ENCODE assay signal across 14 mouse cellular contexts in the genomic region with DNA sequence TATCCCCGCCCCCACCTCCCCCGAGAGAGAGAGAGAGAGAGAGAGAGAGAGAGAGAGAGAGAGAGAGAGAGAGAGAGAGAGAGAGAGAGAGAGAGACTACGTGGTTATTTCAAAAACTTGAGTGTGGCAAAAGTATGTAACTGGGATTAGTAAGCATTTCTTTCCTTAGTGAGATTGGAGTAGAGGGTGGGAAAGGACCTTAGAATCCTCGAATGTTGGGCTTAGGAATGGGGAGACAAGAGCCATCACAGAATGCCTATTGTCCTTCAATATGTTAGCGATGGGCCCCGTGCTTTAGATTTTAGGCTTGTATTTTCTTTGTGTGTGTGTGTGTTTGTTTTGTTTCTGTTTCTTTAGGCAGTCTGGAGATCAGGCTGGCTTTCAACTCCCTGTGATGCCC. TPM values are rescaled to one million over a fixed set of nuclear protein-coding genes. Genes with fewer than 3 reads are reported as not detected.
DNase-seq lines count a peak whose midpoint lies in the region; ATAC-seq lines count a peak whose summit lies in the region.
"Had no signal": no experiment of that assay in that cellular context is flagged by ENCODE, and none has a peak within 500 bp of the region (broad histone marks: within the 10 kb centered on the region; RNA-seq: fewer than 3 reads in every experiment).

No protein-coding gene starts in this region.

- DNase-seq in heart, embryonic 10.5 days (ENCODE audit: low spot score) = no peak
- no peak for DNase-seq in heart, adult 18-20 months
- no peak for DNase-seq in limb, embryonic 10.5 days (ENCODE audit: low spot score)
- DNase-seq in left cerebral cortex, postnatal 14 days (ENCODE audit: low spot score in 2 of 2) = no peak
- DNase-seq in adrenal gland, postnatal 14 days = no peak
- DNase-seq: cerebellum, adult 9-10 months had no signal

- H3K4me3 ChIP-seq in heart, embryonic 10.5 days = peak overlapping the region; percentile 49; the same call in 1 of the 2 replicates
- H3K4me3 ChIP-seq in limb, embryonic 12.5 days (replicated peaks) = no peak overlapping the region
- H3K4me3 ChIP-seq in limb, embryonic 10.5 days = no peak overlapping the region
- 0 out of 2 replicates have a peak overlapping the region, but pooled peaks have one; percentile 31 for H3K4me3 ChIP-seq in embryonic facial prominence, embryonic 13.5 days
- H3K4me3 ChIP-seq in limb, embryonic 13.5 days = no peak overlapping the region
- H3K4me3 ChIP-seq: erythroblast, embryonic 14.5 days had no signal

- H3K27me3 ChIP-seq in heart, embryonic 10.5 days (ENCODE audit: insufficient read depth, poor library complexity, severe bottlenecking) = peaks cover 27% of the 10 kb centered on the region
- H3K27me3 ChIP-seq in limb, embryonic 12.5 days = peaks cover 32% of the 10 kb centered on the region
- peaks cover 27% of the 10 kb centered on the region for H3K27me3 ChIP-seq in limb, embryonic 10.5 days (ENCODE audit: low read depth, poor library complexity, severe bottlenecking)
- peaks cover 19% of the 10 kb centered on the region for H3K27me3 ChIP-seq in embryonic facial prominence, embryonic 13.5 days
- H3K27me3 ChIP-seq in limb, embryonic 13.5 days = peaks cover 26% of the 10 kb centered on the region

- no peak overlapping the region for H3K9ac ChIP-seq in limb, embryonic 12.5 days (replicated peaks)
- H3K9ac ChIP-seq in embryonic facial prominence, embryonic 13.5 days = no peak overlapping the region
- no peak overlapping the region for H3K9ac ChIP-seq in limb, embryonic 13.5 days

- intact Hi-C loops in left cerebral cortex, postnatal 14 days (cut with DNase I) = no loop called here

- H3K4me2 ChIP-seq in limb, embryonic 12.5 days = peak overlapping the region; percentile 52
- peak overlapping the region; percentile 57 for H3K4me2 ChIP-seq in embryonic facial prominence, embryonic 13.5 days
- H3K4me2 ChIP-seq in limb, embryonic 13.5 days (replicated peaks) = peak overlapping the region; percentile 62

- peaks cover 14% of the 10 kb centered on the region; the same call in 1 of the 2 replicates for H3K4me1 ChIP-seq in heart, embryonic 10.5 days
- 0 out of 2 replicates have a peak, but pooled peaks cover 5% of the 10 kb centered on the region for H3K4me1 ChIP-seq in limb, embryonic 12.5 days (replicated peaks)
- peaks cover 7% of the 10 kb centered on the region for H3K4me1 ChIP-seq in limb, embryonic 10.5 days
- peaks cover 12% of the 10 kb centered on the region; the same call in 1 of the 2 replicates for H3K4me1 ChIP-seq in embryonic facial prominence, embryonic 13.5 days
- 0 out of 2 replicates have a peak, but pooled peaks cover 13% of the 10 kb centered on the region for H3K4me1 ChIP-seq in limb, embryonic 13.5 days

- ATAC-seq in limb, embryonic 12.5 days (ENCODE audit: insufficient number of reproducible peaks, insufficient read depth, low FRiP score, low TSS enrichment, low read depth) = no peak
- ATAC-seq in embryonic facial prominence, embryonic 13.5 days (ENCODE audit: insufficient number of reproducible peaks, insufficient read depth, low FRiP score, low TSS enrichment, low read depth) = no peak
- ATAC-seq in limb, embryonic 13.5 days (ENCODE audit: low FRiP score, low read depth) = no peak

- 7% methylated on average over 6 of the region's 6 CpGs for WGBS in heart, embryonic 10.5 days
- WGBS in limb, embryonic 12.5 days = 27% methylated on average over 6 of the region's 6 CpGs
- WGBS in limb, embryonic 10.5 days = 20% methylated on average over 6 of the region's 6 CpGs
- 15% methylated on average over 6 of the region's 6 CpGs for WGBS in embryonic facial prominence, embryonic 13.5 days
- WGBS in limb, embryonic 13.5 days = 16% methylated on average over 6 of the region's 6 CpGs

- H3K9me3 ChIP-seq in heart, embryonic 10.5 days = no peaks in the 10 kb centered on the region
- H3K9me3 ChIP-seq in limb, embryonic 12.5 days = no peaks in the 10 kb centered on the region
- no peaks in the 10 kb centered on the region for H3K9me3 ChIP-seq in limb, embryonic 10.5 days (replicated peaks)
- H3K9me3 ChIP-seq in embryonic facial prominence, embryonic 13.5 days = no peaks in the 10 kb centered on the region
- H3K9me3 ChIP-seq in limb, embryonic 13.5 days = no peaks in the 10 kb centered on the region

- no peaks in the 10 kb centered on the region for H3K36me3 ChIP-seq in heart, embryonic 10.5 days
- no peaks in the 10 kb centered on the region for H3K36me3 ChIP-seq in limb, embryonic 12.5 days
- H3K36me3 ChIP-seq in limb, embryonic 10.5 days = no peaks in the 10 kb centered on the region
- H3K36me3 ChIP-seq in embryonic facial prominence, embryonic 13.5 days = no peaks in the 10 kb centered on the region
- no peaks in the 10 kb centered on the region for H3K36me3 ChIP-seq in limb, embryonic 13.5 days

- H3K27ac ChIP-seq in heart, embryonic 10.5 days = peak overlapping the region; percentile 86
- no peak overlapping the region; the same call in 1 of the 2 replicates for H3K27ac ChIP-seq in limb, embryonic 12.5 days
- H3K27ac ChIP-seq in limb, embryonic 10.5 days = no peak overlapping the region
- peak overlapping the region; percentile 89 for H3K27ac ChIP-seq in embryonic facial prominence, embryonic 13.5 days
- peak overlapping the region; percentile 78; the same call in 1 of the 2 replicates for H3K27ac ChIP-seq in limb, embryonic 13.5 days
- H3K27ac ChIP-seq: left cerebral cortex, adult 2 months had no signal

RNA-seq across cellular contexts. Expression of gene Nanog, which starts 4.0 kb away (rescaled TPM):
- 0.20 and 0.57 TPM in 2 replicates for polyA plus RNA-seq in heart, embryonic 10.5 days (2016; fragmentation: Nextera tagmentation; extraction: Ambion mirVana)
- total RNA-seq in heart, adult 18-20 months (2021) = not detected
- 0.10 and 0.24 TPM in 2 replicates for polyA plus RNA-seq in limb, embryonic 12.5 days (2016; fragmentation: Nextera tagmentation; extraction: Ambion mirVana)
- polyA plus RNA-seq in limb, embryonic 10.5 days (2016; fragmentation: Nextera tagmentation; extraction: Ambion mirVana) = 0.11 TPM in 1 of 2 replicates, not detected in the other
- polyA plus RNA-seq in embryonic facial prominence, embryonic 13.5 days (2015; fragmentation: Nextera tagmentation; extraction: Ambion mirVana) = 0.27 and 0.51 TPM in 2 replicates
- 0.25 and 0.37 TPM in 2 replicates for polyA plus RNA-seq in limb, embryonic 13.5 days (2015; fragmentation: Nextera tagmentation; extraction: Ambion mirVana)
- not detected for total RNA-seq in left cerebral cortex, postnatal 14 days (2021)
- not detected in 2 replicates for total RNA-seq in adrenal gland, postnatal 14 days (2021)
- total RNA-seq: adrenal gland, postnatal 36 days; gastrocnemius, postnatal 36 days; left cerebral cortex, adult 2 months; monocyte, adult 5-6 weeks had no signal
- polyA plus RNA-seq: erythroblast, embryonic 14.5 days had no signal

Comparison
In these comparisons a context has a peak if more than half of its experiments do, and no peak if none do; other contexts are left out.
1. H3K27ac ChIP-seq: peak in heart, embryonic 10.5 days (single experiment), embryonic facial prominence, embryonic 13.5 days (single experiment) and limb, embryonic 13.5 days (single experiment); none in limb, embryonic 12.5 days (single experiment) and limb, embryonic 10.5 days (single experiment).
2. H3K4me3 ChIP-seq: peak in heart, embryonic 10.5 days (single experiment) and embryonic facial prominence, embryonic 13.5 days (single experiment); none in limb, embryonic 12.5 days (single experiment), limb, embryonic 10.5 days (single experiment) and limb, embryonic 13.5 days (single experiment).
3. Peak in every context shown above with its lines, with median percentiles within 50 percentile points of each other: H3K4me2 ChIP-seq.